Mouse (Mus musculus) spleen, adult 2 months (tissue): ENCODE results near the gene Fgf12.

Experiments used
- CTCF ChIP-seq: fragments of 200-500 bp; IDR thresholded peaks from 2 replicates; pipeline ENCODE4 v1.5.1; 2011; ENCODE audit warnings: mild to moderate bottlenecking, inconsistent platforms; ENCODE audit not compliant: insufficient read depth, insufficient read length, insufficient replicate concordance; ENCODE audit errors: extremely low read depth
- POLR2A ChIP-seq: fragments of 200-500 bp; IDR thresholded peaks from 2 replicates; pipeline ENCODE4 v1.6.1; 2011; ENCODE audit warnings: low read depth, low read length, inconsistent platforms

DNA sequence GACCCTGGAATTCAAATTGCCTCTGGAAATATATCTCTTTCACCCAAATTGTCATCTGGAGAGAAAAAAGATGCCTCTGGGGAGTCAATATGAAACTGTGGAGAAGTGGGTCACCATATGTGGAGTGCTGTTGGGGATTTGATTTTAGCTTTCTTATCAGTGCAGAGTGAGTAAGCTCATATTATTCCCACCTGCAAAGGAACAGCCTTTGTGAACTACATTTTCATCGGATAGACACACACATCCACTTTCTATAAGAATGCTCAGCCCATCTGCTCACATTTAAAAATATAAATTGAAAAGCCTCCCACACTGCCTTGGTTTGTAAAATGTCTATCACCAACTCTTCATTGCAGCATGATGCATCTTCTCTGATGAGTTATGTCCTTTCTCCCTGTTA is 149.7 kb downstream of the Fgf12 start:
- TF ChIP-seq CTCF (no peak), POLR2A (no peak)
